Mouse (Mus musculus): ENCODE data around the gene Med28.

The Med28 gene

DNA sequence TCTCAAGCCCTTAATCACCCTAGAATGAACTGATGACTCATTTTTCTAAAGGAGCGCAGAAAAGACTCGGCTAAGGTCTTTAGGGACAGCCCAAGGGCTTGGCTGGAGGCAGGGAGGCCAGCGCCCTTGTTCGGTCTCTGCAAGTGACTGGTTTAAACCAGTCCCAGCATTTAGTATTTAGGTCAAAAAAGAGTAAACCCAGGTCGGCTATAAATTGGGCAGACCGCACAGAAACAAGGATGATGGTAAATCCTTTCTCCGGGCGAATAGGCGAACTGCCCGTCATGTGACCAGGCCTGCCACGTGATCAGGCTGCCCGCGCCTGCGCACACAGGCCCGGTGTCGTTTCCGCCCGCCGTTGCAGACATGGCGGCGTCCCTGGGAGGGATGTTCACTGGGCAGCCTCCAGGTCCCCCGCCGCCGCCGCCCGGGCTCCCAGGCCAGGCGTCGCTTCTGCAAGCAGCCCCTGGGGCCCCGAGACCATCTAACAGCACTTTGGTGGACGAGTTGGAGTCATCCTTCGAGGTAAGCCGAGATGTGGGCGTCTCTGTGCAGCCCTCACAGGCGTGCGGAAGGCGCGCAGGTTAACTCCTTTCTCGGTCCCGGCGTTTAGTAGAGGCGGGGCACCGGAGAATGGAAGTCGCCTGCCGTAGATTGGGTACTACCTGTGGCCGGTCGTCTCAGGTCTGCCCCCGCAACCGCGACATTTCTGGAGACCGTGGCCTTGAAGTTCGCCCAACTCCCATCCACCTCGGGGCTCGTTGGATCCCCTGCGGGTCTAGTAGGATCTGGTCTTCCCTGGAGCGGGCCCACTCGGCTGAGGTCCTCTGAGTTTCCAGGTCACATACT is at the start of gene Med28:
Gene Med28, plus strand, starts transcription at position 270 of the 849 bp plus-strand sequence.
- DNase-seq (ENCODE audit: low read depth, low spot score), result peak; percentile 70

DNA sequence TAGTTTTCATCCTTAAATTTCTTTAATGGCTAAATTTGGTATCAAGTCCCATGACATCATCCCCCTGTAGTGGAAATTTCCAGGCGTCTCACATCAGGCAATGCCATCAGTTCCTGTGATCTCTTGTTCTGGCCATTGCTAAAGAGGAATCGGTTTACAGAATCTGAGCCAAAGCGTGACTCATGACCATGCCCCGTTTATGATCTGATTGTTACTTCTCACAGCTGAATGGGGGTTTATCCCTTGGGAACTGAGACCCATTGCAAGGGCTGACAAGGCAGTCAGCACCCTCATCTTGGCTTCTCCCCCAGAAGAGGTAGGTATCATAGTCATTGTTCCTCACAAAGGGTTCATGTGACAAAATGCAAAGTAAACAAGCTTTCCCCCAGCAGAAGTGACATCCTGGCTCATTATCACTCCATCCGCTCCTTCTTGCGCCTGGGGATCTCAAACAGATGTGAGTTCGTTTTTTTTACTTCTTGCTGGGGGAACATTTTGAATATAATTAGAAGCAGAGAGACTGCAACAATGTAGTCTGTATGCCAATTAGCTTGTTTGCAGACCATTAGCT is 47.1 kb upstream of the Med28 start:
- DNase-seq (ENCODE audit: low read depth, low spot score), result no peak

DNA sequence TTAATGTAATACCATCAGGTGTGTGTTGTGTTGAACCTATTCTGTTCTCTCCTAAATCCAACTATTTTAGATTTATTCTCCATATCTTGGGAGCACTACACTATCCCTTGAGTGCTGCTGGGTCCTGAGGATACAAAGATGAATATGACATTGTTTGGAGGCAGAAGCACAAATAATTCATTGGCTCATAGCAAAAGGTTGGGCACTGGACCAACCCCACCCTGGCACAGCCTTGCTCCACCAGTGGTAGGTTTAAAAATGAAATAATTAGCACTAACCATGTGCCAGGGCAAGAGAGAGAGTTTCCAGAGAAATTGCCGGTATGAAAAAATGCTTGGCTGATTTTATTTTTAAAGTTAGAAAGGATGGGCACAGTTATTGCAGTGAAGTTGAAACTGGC is 46.5 kb upstream of the Med28 start:
- no peak for DNase-seq (ENCODE audit: low read depth, low spot score)

DNA sequence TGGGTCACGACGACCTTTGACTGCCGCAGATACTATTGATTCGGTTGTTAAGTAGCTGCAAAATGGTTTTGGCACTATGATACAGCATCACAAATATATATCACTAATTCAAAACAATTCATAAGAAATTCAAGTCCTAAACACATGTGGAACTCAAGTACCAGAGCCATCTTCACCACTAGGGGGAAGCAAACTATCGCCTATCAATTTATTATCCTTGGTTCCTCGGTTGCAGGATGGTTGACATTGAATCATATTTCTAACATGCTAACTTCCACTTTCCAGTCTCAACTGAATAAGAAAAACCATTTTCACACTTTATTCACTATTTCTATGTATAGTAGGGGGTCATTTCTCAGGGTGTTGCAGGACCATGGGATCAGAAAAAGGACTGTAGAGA is 45.8 kb upstream of the Med28 start:
- DNase-seq (ENCODE audit: low read depth, low spot score), result no peak

DNA sequence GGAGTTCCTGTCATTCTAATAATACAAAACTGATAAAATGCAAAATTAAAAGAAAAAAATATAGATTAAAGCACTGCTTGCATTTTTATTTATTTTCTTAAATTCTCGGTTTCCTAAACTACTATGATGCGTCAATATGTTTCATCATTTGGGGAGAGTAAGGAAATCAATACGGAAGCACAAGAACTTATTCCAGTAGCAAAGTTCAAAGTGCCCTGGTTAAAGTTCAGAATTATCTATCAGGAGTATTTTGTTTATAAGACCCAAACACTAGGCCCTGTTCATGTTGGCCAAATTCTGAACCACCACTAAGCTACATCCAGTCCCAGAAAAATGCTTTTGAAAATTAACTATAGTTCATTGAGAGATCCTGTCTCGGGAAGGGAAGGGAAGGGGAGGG is 45.3 kb upstream of the Med28 start:
- DNase-seq (ENCODE audit: low read depth, low spot score), result no peak

DNA sequence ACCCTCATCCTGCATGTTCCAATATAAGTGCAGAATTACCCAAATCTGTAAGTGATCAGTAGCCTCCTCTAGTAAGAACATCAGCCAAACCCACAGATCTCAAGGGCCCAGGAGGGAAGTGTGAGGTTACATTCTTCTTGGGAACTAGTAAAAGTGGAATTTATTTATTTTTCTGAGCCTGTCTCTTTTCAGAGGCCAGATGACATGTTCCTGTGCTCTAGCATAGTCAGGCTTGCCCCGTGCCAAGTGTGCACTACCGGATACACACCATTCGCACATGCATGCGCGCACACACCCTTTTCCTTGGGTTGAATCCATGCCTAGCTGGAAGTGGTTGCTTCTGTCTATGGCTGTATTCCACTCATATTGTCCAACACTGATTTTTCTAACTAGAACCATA is 44.3 kb upstream of the Med28 start:
- no peak for DNase-seq (ENCODE audit: low read depth, low spot score)

DNA sequence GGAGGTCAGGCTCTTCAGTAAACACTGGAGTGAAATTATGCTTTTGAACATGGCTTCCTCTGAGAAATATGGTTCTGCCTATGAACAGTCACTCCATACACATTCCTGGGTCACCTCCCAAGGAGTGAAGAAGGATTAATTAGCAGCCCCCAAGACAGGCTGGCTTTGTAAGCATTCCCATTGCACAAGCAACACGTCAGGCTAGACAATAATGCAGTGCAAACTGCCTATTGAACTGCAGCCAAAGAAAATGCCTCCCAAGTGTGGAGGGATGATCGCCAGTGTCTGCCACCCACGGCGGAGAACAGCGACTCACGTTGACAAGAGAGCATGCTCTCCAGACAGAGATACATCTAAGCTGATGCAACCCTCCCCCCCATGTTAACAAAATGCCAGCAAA is 43.7 kb upstream of the Med28 start:
- no peak for DNase-seq (ENCODE audit: low read depth, low spot score)

DNA sequence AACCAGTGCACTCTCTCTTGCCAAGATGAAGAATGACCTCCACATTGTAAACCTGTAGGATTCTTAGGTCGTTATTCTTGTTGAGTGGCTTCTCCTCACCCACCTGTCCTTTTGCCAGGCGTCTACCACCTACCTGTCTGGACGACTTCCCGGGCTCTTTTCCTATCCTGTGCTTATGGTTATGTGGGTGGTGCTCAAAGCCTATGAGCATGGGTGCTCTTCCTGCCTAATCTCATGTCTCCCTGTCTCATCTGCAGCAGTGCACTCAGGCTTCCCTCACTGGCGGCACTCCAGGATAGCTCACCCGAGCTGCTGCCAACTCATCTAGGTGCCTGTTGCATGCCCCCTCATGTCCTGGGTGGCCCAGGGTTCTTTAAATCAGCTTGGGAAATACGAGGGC is 42.4 kb upstream of the Med28 start:
- DNase-seq (ENCODE audit: low read depth, low spot score), result no peak

DNA sequence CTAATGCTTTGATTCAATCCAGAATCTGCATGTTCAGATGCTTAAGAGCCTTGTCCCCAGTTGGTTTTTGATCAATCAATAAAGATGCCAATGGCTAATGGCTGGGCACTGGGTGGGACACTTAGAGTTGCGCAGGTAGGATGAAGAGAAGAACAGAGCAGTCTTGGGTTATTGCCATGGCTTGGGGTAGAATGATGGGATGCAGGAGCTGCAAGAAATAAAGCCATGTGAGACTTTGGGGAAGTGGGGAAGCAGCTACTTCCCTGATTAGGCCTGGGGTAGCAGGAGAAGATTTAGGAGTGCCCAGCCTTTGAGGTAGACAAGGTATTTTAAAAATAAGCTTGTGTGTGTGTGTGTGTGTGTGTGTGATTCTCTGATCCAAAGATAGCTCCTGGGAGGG is 40.0 kb upstream of the Med28 start:
- DNase-seq (ENCODE audit: low read depth, low spot score), result no peak

DNA sequence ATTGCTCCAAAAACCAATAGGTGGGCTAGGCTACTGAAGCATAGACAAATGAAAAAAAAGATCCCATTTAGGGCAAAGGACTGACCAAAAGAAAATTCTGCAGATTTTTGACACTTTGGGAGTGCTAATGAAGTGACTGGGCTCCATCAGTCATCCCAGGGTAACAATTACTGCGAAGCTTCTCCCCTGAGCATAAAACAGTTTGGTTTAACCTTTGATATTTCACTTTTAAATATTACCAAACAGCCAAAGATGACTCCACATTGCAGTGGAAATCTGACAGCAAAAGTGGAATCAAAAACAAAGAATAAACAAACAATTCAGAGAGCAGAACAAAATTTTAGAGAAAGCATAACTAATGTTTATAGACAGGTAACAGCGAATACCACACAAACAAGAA is 38.9 kb upstream of the Med28 start:
- no peak for DNase-seq (ENCODE audit: low read depth, low spot score)

DNA sequence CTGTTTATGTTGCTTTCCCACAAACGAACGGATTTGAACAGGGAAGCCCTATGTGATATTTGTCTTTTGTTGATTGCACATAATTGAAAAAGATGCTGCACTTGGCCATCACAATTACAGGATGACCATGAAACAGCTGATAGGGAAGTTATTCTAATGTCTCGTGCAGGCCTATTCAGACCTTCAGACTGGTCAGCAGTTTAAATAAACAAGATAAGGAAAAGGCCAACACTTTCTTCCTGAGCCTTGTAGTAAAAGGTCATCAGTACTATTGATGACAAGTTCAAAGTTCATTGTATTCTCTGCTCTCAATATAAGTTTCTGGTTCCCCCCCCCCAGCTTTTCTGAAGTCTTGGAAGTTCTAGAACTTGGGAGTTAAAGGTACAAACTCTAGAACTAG is 37.4 kb upstream of the Med28 start:
- DNase-seq (ENCODE audit: low read depth, low spot score), result no peak

DNA sequence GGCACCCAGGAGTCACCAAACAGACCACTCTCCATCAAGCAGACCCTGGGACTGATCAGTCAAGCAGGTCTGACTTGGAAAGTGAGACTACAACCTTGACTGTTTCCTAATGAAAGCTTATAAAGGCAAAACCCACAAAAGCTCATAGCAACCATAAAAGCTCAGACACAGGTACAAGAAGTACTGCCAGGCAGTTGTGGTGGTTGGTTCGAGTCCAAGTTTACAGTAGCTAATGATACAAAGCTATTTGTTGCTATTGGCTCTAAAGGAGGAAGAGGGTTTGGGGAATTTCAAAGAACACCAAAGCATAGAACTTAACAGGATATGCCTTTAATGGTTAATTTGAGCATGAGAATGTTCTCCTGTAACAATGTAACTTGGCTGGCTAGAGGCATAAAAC is 36.4 kb upstream of the Med28 start:
- no peak for DNase-seq (ENCODE audit: low read depth, low spot score)

DNA sequence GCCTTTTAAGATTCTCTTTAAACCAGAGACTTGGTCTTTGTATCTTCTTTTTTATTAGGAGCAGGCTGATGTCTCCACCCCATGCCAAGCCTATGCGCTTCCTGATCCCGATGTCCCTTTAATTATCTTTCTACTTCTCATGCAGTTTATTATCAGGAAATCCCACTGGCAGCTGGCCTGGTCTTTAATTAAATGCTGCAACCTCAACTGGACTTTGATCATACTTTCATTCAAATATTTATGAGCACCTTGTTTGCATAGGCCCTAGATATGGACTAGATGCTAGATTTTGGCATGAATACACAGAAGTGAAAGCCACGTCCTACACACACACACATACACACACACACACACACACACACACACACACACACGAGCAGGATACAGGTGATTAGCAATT is 28.3 kb upstream of the Med28 start:
- no peak for DNase-seq (ENCODE audit: low read depth, low spot score)

DNA sequence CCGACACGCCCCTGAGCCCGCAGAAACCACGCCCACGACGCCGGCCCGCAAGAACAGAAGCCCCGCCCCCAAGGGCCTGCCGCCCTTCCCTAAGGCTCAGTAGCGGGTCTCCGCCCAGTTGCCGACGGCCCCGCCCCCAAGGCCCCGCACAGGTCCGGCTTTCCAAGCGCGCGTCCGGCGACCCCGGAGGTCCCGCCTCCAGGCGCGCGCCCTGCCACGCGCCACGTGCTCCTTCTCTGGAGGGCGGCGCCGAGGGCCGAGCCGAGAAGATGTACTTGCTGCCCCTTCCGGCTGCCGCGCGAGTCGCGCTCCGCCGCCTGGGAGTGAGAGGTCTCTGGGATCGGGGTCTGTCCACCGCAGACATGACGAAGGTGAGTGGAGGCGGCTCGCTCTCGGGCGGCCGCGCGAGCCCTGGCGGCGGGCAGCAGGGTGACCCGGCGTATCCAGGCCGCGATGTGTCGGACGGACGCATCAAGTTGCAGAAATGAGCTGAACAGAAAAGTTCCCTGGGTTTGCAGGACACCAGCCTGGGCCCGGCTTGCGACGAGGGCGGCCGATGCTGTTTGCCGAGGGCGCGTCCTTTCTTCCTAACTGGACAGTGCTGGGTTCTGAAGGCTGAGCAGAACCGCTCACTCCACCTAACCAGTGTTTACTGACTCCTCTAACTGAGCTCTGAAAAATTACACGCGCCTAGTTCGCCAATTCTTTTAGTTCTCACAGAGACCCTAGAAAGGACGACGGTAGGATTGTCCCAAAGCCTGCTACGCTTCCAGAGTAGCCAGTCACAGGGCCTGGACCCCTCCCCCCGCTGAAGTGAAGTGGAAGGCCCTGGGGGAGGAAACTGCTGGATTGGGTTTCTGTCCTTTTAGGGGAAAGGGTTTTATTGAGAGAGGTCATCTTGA is 26.6 kb upstream of the Med28 start, which contains the start of gene Lap3:
Gene Lap3, plus strand, starts transcription at position 184 of the 902 bp plus-strand sequence.
- DNase-seq (ENCODE audit: low read depth, low spot score), result peak; percentile 89

DNA sequence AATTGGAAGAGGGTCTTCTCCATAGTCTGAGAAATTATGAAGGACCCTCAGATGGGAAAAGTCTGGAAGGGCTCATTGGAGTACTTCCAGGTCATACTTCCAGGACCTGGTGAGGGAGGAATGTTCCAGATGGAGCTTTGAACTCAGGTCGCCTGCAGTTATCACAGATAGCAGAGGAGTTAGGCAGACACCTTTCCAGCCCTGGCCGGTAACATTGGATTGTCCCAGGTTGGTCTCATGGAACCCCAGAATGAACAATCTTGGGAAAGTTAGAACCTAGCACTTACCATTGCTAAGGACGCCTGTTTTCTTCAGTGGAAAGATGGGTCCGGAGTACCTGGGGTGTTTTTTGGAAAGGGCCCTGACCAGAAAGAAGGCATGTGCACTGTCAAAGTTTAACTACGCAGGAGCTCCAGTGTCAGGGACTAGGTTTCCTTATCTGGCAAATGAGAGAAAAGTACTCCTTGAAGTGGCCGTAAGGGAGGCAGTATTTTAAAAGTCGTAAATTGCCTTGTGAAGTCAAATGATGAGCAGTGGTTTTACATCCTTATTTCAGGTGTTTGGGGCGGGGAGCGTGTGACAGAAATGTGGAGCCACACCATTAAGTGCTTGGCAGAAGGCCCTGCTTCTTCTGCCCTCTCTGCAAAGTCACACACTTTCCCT is 25.8 kb upstream of the Med28 start:
- no peak for DNase-seq (ENCODE audit: low read depth, low spot score)

DNA sequence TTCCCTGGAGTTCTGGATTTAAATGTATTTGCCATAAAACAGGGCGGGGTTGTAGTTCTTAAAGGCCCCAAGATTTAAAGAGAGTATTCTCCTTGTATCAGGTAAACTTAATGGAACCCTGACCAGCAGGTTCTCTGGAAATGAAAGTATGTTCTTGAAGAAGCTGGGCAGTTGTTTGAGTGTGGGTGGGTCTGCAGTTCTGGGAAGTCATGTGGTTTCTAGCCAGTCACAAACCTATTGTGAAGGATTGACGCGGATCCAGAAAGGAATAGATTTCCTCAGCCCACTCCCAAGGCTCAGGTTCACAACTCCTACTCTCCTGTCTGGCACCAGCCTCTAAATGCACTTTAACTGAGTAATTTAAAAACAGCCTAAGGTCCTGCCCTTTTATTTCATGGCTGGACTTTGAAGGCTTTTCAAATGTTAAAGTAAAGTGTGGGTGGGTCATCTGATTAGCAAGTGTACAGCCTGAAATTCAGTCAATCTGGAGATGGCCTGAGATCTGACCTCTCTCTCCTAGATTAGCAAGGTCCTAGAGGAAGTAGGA is 24.5 kb upstream of the Med28 start:
- no peak for DNase-seq (ENCODE audit: low read depth, low spot score)

DNA sequence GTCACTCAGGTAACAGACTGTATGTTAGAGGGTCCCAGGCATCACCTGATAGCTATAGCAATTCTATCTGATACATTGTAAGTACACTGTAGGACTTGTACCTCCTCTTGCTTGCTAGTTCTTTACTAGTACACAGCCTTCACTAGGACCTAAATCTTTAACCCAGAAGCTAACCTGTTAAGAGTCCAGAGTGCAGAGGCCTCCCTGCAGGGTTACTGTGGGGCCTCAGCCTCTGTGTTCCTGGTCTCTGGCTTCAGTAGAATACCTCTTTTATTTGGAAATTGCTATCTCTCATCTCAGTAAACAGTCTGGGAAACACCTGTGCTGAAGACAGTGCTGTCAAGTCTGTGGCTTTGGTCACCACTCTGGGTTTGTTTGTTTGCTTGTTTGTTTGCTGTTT is 24.0 kb upstream of the Med28 start:
- no peak for DNase-seq (ENCODE audit: low read depth, low spot score)

DNA sequence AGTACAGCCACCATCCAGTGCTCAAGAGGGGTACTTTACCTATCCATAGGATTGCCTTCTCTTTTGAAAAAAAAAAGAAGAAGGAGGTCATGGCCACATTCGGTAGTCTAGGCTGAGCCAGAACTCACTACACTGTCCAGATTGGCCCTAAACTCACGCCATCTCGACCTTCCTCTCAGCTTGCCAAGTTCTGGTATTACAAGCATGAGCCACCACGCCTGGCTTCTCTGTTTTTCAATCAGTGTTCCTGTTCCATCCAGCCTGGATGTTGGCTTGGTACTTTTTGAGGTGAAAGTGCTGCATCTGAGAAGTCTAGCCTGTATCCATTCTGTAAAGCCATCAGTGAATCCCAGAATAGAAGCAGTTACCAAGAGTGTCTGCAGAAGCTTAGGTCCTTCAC is 23.6 kb upstream of the Med28 start:
- DNase-seq (ENCODE audit: low read depth, low spot score), result no peak

DNA sequence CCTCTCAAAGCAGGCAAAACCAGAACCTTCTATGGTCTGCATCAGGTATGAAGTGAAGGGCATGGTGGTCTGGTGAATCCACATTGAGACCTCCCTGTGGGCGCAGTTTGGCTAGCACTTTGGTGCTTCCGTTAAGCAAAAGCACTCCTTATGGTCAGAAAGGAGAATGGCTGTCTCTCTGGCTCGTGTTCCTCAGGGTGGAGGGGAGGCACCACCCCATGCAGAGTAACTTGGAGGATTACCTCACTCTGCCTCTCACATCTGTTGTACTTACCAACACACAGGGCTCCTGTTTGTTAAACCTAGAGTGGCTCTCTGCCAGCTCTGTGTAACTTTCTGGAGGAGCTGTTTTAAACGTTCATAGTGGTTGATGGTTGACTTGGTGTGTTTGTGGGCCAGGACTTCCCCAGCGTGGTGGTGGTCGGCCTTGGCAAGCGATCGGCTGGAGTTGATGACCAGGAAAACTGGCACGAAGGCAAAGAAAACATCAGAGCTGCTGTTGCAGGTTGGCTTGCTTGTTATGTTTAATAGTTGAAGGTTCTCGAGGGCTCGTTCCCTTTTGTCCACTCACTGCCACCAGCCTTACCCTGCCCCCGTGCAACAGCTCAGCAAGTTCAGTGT is 23.0 kb upstream of the Med28 start:
- DNase-seq (ENCODE audit: low read depth, low spot score), result no peak

DNA sequence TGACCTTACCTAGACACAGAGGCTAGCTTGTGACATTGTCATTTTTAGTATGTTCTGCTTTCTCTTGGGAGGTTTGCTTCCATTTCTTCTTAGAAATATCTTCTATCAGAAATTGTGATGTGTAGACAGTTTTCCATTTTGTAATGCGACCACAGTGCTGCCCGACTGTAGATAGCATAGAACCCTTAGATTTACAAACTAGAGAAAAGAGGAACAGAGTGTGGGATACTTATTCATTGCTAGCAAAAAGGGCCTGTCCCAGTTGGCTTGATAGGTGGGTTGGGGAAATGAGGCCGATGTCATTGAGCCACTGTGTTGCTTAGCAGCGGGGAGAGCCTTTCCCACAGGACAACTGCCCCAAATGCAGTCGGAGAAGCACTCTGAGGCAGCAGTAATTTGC is 22.5 kb upstream of the Med28 start:
- no peak for DNase-seq (ENCODE audit: low read depth, low spot score)

DNA sequence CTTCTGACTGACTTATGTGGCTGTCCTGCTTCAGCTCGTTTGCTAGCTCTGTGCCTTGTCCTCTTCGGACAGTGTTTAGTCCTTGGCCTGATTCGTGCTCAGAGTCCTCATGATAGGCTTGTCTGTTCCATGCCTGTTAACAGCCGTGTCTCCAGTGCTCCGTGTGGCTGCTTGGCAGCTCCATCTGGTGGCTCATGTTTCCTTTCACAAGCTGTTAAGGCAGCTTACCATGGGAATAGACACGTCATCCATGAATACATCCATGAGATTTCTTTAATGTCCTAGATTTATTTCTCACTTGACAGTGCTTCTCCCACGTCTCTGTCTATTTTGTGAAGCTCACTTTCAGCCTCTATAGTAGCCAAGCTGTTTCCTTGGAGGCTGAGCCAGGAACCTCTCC is 10.0 kb upstream of the Med28 start:
- no peak for DNase-seq (ENCODE audit: low read depth, low spot score)

All from WW6 (cell line).